Mouse (Mus musculus): Measurements from ENCODE around the gene Grk3. TPM values are rescaled to one million over a fixed set of nuclear protein-coding genes. Genes with fewer than 3 reads are reported as not detected.

Grk3 gene
- polyA plus RNA-seq, 1 experiment from 2014 or later = 23.3 TPM

DNA sequence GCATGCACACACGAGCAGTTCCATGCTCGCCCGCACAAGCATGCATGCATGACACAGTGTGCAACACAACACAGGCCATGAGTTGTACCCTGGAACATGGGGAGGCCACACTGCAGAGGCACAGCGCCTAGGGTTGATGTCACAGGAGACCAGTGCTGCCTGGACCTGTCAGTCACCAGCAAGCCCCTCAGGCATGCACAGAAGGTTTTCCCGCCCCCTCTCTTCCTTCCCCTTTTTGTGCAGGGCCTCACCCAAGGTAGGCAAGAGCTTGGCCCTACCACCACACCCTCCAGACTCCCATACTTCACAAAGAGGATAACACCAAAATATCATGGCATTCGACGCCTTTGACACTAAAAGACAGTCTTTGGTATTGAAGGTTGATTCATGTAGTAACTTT lies 8.6 kb downstream of the Grk3 start:
- no peak overlapping the region for H3K4me2 ChIP-seq
- H3K4me3 ChIP-seq (replicated peaks) = no peak overlapping the region
- H3K4me1 ChIP-seq = peaks cover 23% of the 10 kb centered on the region
- no peaks in the 10 kb centered on the region for H3K27me3 ChIP-seq (replicated peaks)
- WGBS = 97% methylated on average over 7 of the region's 7 CpGs
- H3K9ac ChIP-seq (replicated peaks) = no peak overlapping the region
- H3K9me3 ChIP-seq (replicated peaks) = no peaks in the 10 kb centered on the region
- no peak overlapping the region for H3K27ac ChIP-seq (replicated peaks)
- ATAC-seq (ENCODE audit: low FRiP score) = no peak
- H3K36me3 ChIP-seq = no peaks in the 10 kb centered on the region

DNA sequence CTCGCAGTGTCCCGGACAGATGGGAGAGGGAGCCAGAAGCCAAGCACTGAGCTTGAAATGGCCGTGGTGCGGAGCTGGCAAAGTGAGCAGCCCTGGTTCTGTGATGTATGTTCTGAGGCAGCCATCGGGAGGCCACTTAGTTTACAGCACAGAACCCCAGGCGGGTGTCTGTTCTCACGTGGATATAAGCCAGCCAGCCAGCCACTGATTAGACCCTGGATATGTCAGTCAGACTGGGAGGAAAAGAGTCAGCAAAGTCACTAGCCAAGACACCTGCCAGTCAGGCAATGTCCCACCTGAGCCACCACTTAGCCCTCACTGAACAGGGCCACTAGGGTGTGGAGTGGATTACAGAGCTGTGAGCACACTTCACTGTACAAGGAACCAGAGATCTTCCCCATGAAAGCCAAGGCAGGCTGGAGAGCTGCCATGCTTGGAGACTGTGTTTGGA lies 9.6 kb downstream of the Grk3 start:
- no peak for ATAC-seq (ENCODE audit: low FRiP score)
- no peaks in the 10 kb centered on the region for H3K27me3 ChIP-seq (replicated peaks)
- H3K27ac ChIP-seq (replicated peaks) = no peak overlapping the region
- 84% methylated on average over 7 of the region's 7 CpGs for WGBS
- no peaks in the 10 kb centered on the region for H3K36me3 ChIP-seq
- no peak overlapping the region for H3K4me2 ChIP-seq
- H3K9ac ChIP-seq (replicated peaks) = no peak overlapping the region
- H3K4me3 ChIP-seq (replicated peaks) = no peak overlapping the region
- H3K9me3 ChIP-seq (replicated peaks) = no peaks in the 10 kb centered on the region
- H3K4me1 ChIP-seq = peaks cover 14% of the 10 kb centered on the region

DNA sequence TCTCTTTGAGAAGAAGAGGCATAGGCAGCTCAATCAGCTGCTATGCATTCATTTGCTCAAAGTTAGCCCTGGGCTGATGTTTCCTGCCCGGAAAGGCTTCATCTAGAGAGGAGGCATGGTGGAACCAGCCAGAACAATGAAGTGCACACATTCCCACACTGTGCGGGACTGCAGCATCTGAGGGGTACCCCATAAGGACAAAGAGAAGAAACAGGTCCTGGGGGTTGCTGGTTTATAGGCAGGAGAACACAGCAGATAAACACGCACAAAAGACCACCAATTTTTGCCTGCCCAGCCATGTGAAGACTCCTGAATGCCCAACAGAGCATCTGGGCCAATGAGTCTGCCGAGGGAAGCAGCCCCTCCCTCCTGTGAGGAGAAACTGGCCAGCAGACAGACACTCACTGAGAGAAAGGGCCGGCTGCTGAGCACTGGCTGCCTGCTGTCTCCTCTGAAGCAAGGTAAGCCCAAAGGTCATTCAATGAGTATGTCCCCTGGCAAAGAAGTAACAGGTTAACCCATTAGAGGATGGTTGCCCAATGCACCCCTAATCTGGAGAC lies 12.7 kb downstream of the Grk3 start:
- Histone ChIP-seq H3K36me3 (no peaks in the 10 kb centered on the region), H3K4me3 (replicated peaks) (no peak overlapping the region), H3K4me2 (no peak overlapping the region), H3K27ac (replicated peaks) (peak overlapping the region; percentile 42; the same call in 1 of the 2 replicates), H3K9me3 (replicated peaks) (no peaks in the 10 kb centered on the region), H3K9ac (replicated peaks) (no peak overlapping the region), H3K4me1 (peaks cover 15% of the 10 kb centered on the region), H3K27me3 (replicated peaks) (no peaks in the 10 kb centered on the region)
- 0 out of 2 replicates have a peak, but pooled peaks have one; percentile 45 for ATAC-seq (ENCODE audit: low FRiP score)
- 32% methylated on average over 5 of the region's 5 CpGs for WGBS

DNA sequence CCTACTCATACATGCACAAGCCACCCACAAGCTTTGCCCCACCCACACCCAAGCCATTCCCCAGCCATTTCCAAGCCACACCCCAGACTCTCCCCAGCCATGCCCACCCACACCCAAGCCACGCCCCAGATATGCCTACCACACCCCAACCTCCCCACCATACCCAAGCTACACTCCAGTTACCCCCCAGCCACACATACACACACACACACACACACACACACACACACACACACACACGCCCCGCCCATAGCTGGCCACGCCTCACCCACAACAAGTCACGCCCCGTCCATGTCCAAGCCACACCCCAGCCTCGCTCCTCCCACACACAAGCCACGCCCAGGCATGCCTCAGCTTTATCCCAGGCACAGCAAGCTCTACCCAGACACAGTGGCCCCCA lies 16.4 kb downstream of the Grk3 start:
- H3K4me2 ChIP-seq = no peak overlapping the region
- H3K4me1 ChIP-seq = peaks cover 24% of the 10 kb centered on the region
- WGBS = 88% methylated on average over 8 of the region's 8 CpGs
- H3K9ac ChIP-seq (replicated peaks) = no peak overlapping the region
- H3K27me3 ChIP-seq (replicated peaks) = no peaks in the 10 kb centered on the region
- H3K4me3 ChIP-seq (replicated peaks) = no peak overlapping the region
- no peak for ATAC-seq (ENCODE audit: low FRiP score)
- no peak overlapping the region for H3K27ac ChIP-seq (replicated peaks)
- no peaks in the 10 kb centered on the region for H3K9me3 ChIP-seq (replicated peaks)
- H3K36me3 ChIP-seq = peaks cover 11% of the 10 kb centered on the region; the same call in 1 of the 2 replicates

DNA sequence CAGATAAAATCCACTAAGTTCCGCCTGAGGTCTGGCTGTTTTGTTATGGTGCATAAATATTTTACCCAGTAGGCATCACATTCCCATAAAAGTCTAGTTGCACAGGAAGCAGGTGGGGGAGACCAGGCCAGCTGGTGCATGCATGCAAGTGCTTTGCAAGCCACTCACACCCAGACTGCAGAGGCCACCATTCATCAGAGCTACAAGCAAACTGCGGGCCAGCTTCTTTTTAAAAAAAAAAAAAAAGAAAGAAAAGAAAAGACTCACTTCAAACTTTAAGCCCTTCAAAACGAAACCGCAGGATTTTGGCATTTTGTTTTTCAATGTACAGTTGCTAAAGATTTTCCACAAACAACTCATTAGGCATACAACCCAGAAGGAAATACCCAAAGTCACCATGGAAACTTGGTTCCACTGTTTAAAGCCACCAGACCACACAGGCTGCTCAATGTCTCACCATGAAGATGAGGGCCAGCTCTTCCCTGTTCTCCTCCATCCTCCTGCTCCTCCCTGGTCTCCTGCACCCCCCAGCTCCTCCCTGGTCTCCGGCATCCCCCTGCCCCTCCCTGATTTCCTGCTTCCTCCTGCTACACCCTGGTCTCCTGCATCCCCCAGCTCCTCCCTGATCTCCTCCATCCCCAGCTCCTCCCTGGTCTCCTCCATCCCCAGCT lies 17.9 kb downstream of the Grk3 start:
- ATAC-seq (ENCODE audit: low FRiP score) = 0 out of 2 replicates have a peak, but pooled peaks have one; percentile 21
- Histone ChIP-seq H3K9ac (replicated peaks) (no peak overlapping the region), H3K4me3 (replicated peaks) (no peak overlapping the region), H3K36me3 (peaks cover 11% of the 10 kb centered on the region; the same call in 1 of the 2 replicates), H3K4me2 (no peak overlapping the region), H3K27me3 (replicated peaks) (no peaks in the 10 kb centered on the region), H3K9me3 (replicated peaks) (no peaks in the 10 kb centered on the region), H3K27ac (replicated peaks) (peak overlapping the region; percentile 46), H3K4me1 (peaks cover 18% of the 10 kb centered on the region)
- WGBS = 21% methylated on average over 5 of the region's 5 CpGs

DNA sequence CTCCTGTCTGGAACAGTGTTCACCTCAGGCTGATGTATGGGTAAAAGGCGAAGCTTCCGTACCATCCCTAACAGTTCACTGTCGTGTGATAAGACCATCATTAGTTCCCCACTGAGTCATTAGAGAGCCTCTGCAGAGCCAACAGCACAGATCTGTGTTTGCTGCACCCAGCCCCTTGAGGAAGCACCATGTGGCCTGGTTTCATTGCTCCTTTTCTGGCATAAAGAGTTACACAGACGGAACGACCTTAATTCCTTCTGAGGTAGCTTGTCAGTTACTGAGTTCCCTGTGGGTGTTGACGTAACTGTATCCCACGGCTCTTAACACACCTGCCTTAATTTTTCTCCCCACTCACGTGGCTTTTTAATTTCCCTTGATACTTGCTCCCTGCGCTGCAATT lies 24.3 kb downstream of the Grk3 start:
- Histone ChIP-seq H3K4me3 (replicated peaks) (no peak overlapping the region), H3K4me1 (peaks cover 21% of the 10 kb centered on the region; the same call in 1 of the 2 replicates), H3K27me3 (replicated peaks) (no peaks in the 10 kb centered on the region), H3K9me3 (replicated peaks) (no peaks in the 10 kb centered on the region), H3K36me3 (peaks cover 10% of the 10 kb centered on the region; the same call in 1 of the 2 replicates), H3K9ac (replicated peaks) (no peak overlapping the region), H3K4me2 (no peak overlapping the region), H3K27ac (replicated peaks) (0 out of 2 replicates have a peak overlapping the region, but pooled peaks have one; percentile 33)
- WGBS = 50% methylated on average over 9 of the region's 9 CpGs
- no peak for ATAC-seq (ENCODE audit: low FRiP score)

DNA sequence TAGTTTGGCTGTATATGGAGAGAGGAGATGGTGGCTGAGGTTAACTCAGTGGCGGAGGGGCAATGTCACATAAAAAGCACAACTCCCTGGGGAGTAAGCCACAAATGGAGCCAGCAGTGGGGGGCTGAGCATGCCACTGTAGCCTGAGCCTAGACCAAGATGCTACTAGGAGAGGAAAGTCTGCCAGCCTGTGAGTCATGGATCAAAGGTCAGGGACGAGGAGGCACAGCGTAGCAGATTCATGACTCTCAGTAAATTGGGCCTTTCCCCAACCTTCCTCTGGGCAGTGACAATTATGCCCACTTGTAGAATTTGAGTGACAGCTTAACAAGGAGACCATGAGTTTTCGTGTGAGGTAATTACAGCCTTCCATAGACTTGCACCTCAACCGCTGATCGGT lies 33.7 kb downstream of the Grk3 start:
- no peaks in the 10 kb centered on the region for H3K36me3 ChIP-seq
- no peak overlapping the region for H3K4me3 ChIP-seq (replicated peaks)
- no peak for ATAC-seq (ENCODE audit: low FRiP score)
- H3K9me3 ChIP-seq (replicated peaks) = no peaks in the 10 kb centered on the region
- no peak overlapping the region for H3K9ac ChIP-seq (replicated peaks)
- H3K4me2 ChIP-seq = no peak overlapping the region
- H3K27ac ChIP-seq (replicated peaks) = no peak overlapping the region
- H3K4me1 ChIP-seq = no peaks in the 10 kb centered on the region; the same call in 1 of the 2 replicates
- 61% methylated on average over 6 of the region's 6 CpGs for WGBS
- no peaks in the 10 kb centered on the region for H3K27me3 ChIP-seq (replicated peaks)

DNA sequence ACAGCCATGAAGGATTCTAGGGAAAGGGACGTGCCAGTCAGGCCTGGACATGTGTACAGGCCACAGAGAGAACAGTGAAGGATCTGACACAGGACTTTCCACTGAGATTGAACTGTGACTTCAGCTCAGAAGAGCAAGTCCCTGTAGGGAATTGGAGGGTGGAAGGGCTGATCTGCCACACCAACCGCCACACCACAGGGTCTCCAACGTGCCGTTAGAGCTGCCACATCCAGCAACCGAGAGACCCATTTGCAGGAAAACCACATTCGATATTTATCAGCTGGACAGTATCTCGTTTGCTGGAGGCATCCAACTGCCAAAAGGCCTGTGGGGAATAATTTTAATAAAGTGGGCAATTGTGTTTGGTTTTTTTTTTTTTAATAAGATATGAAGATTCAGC lies 35.9 kb downstream of the Grk3 start:
- H3K9ac ChIP-seq (replicated peaks) = no peak overlapping the region
- H3K4me1 ChIP-seq = no peaks in the 10 kb centered on the region; the same call in 1 of the 2 replicates
- 55% methylated on average over 7 of the region's 7 CpGs for WGBS
- H3K4me3 ChIP-seq (replicated peaks) = no peak overlapping the region
- no peak overlapping the region for H3K27ac ChIP-seq (replicated peaks)
- ATAC-seq (ENCODE audit: low FRiP score) = no peak
- H3K4me2 ChIP-seq = no peak overlapping the region
- H3K36me3 ChIP-seq = no peaks in the 10 kb centered on the region
- no peaks in the 10 kb centered on the region for H3K27me3 ChIP-seq (replicated peaks)
- no peaks in the 10 kb centered on the region for H3K9me3 ChIP-seq (replicated peaks)

DNA sequence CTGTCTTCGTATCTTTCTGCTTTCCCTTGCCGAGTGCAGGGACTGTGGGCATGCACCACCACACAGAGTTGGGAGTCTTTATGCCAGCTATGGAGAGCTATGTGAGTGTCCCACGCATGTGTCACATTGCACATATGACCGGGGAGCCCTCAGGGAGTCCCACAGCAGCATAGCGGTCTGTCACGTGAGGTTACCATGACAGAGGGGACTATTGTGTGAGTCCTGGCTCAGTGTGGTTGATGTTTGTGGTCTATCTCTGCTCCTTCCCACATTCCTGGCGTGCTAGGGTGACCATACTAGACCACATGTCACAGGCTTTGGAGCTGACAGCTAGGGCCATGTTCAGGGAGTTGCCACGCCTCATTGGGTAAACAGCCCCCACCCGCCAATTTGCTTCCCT lies 36.4 kb downstream of the Grk3 start:
- no peak overlapping the region for H3K9ac ChIP-seq (replicated peaks)
- no peak overlapping the region for H3K4me3 ChIP-seq (replicated peaks)
- no peak overlapping the region for H3K4me2 ChIP-seq
- no peak for ATAC-seq (ENCODE audit: low FRiP score)
- no peak overlapping the region for H3K27ac ChIP-seq (replicated peaks)
- no peaks in the 10 kb centered on the region; the same call in 1 of the 2 replicates for H3K4me1 ChIP-seq
- 90% methylated on average over 9 of the region's 9 CpGs for WGBS
- no peaks in the 10 kb centered on the region for H3K27me3 ChIP-seq (replicated peaks)
- H3K36me3 ChIP-seq = no peaks in the 10 kb centered on the region
- no peaks in the 10 kb centered on the region for H3K9me3 ChIP-seq (replicated peaks)

DNA sequence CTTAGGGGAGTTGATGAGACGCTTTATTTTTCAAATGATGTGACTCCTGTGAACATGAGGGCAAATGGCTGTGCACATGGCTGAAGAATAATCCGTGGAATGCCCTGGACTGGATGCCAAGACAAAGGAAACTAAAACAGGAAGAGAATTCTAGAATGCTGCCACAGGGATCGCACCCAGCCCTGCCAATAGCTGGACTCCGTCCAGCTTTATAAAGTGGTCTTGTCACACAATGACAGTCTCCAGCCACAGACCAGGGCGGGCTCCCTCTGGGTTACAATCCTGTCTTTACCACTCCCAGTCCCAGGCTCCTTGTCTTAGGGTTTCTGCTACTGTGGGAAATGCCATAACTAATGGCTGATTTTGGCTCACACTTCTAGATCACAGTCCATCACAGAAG lies 38.5 kb downstream of the Grk3 start:
- no peaks in the 10 kb centered on the region for H3K9me3 ChIP-seq (replicated peaks)
- no peak overlapping the region for H3K27ac ChIP-seq (replicated peaks)
- H3K4me2 ChIP-seq = no peak overlapping the region
- H3K4me3 ChIP-seq (replicated peaks) = no peak overlapping the region
- 79% methylated on average over 5 of the region's 5 CpGs for WGBS
- H3K4me1 ChIP-seq = peaks cover 16% of the 10 kb centered on the region
- H3K27me3 ChIP-seq (replicated peaks) = no peaks in the 10 kb centered on the region
- ATAC-seq (ENCODE audit: low FRiP score) = no peak
- no peaks in the 10 kb centered on the region for H3K36me3 ChIP-seq
- H3K9ac ChIP-seq (replicated peaks) = no peak overlapping the region

DNA sequence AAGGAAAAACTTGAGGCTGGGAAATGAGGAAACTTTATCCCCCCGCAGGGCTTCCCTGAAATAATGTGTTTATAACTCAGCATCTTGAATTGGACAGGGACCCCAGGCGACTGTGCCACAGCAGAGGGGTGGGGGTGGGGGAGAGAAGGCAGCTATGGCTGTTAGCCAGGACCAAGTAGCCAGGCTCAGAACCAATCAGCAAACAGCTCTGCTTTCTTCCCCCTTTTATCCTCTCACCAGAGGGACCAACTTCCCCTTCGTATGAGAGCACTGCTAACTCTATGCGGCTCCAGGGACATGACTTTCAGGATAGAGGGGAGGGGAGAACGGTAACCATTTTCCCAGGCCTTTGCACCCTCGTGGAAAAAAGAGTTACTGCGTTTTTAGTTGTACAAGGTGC lies 42.0 kb downstream of the Grk3 start:
- Histone ChIP-seq H3K4me1 (peaks cover 23% of the 10 kb centered on the region), H3K9me3 (replicated peaks) (no peaks in the 10 kb centered on the region), H3K9ac (replicated peaks) (no peak overlapping the region), H3K36me3 (no peaks in the 10 kb centered on the region), H3K4me2 (no peak overlapping the region), H3K27ac (replicated peaks) (peak overlapping the region; percentile 23; the same call in 1 of the 2 replicates), H3K27me3 (replicated peaks) (no peaks in the 10 kb centered on the region), H3K4me3 (replicated peaks) (no peak overlapping the region)
- no peak for ATAC-seq (ENCODE audit: low FRiP score)
- WGBS = 40% methylated on average over 7 of the region's 7 CpGs

DNA sequence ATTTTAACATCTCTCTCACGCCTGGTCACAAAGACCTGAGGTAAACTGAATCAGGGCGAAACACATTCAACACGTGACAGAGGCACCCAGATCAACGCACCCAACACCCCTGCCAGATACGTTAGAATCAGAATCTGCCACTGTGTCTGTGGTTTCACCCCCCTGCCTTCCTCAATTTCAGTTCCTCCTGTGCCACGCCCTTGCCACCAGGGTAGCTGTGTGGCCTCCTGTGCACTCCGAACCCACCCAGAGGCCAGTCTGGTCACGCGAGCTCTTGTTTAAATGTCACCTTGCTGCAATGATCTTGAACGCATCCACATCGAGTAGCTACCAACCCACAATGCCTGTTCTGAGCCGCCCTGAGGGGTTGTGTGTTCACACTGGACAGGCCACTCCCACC lies 43.3 kb downstream of the Grk3 start:
- no peak overlapping the region for H3K4me3 ChIP-seq (replicated peaks)
- no peak for ATAC-seq (ENCODE audit: low FRiP score)
- no peak overlapping the region for H3K9ac ChIP-seq (replicated peaks)
- H3K4me1 ChIP-seq = peaks cover 23% of the 10 kb centered on the region
- H3K36me3 ChIP-seq = no peaks in the 10 kb centered on the region
- WGBS = 91% methylated on average over 12 of the region's 12 CpGs
- no peaks in the 10 kb centered on the region for H3K27me3 ChIP-seq (replicated peaks)
- no peak overlapping the region for H3K4me2 ChIP-seq
- no peaks in the 10 kb centered on the region for H3K9me3 ChIP-seq (replicated peaks)
- no peak overlapping the region for H3K27ac ChIP-seq (replicated peaks)

Data from neural tube, embryonic 15.5 days (tissue).